Mouse (Mus musculus) MEL (cell line): ENCODE results near the gene Pou3f1. TPM values are rescaled to one million over a fixed set of nuclear protein-coding genes. Genes with fewer than 3 reads are reported as not detected.

ENCODE experiments used
- DNase-seq: peaks from one replicate; pipeline ENCODE4 v3.0.0; 2011; ENCODE audit warnings: low read depth, low spot score
- H3K27ac ChIP-seq: 2 replicates; pipeline ENCODE4 v1.5.1; 2012; ENCODE audit warnings: low read depth, mild to moderate bottlenecking, control low read depth, low read length, moderate library complexity; ENCODE audit not compliant: control insufficient read depth
- H3K27me3 ChIP-seq, 2 experiments: fragments of 150-350 bp in 1 of 2; sonication (generic) in 1 of 2; 2 replicates each; pipeline ENCODE4 v1.6.1; 2012; ENCODE audit warnings: low read length in 2 of 2, mild to moderate bottlenecking in 2 of 2, improper control_type of control experiment in 1 of 2, moderate library complexity in 1 of 2; ENCODE audit not compliant: insufficient read depth in 2 of 2, control insufficient read depth in 1 of 2
- H3K36me3 ChIP-seq, 2 experiments: 2 replicates each; pipeline ENCODE4 v1.6.1; 2012 to 2014; ENCODE audit warnings: low read length in 2 of 2, improper control_type of control experiment in 1 of 2, inconsistent platforms in 1 of 2, mild to moderate bottlenecking in 1 of 2; ENCODE audit not compliant: insufficient read depth in 2 of 2, control insufficient read depth in 1 of 2
- H3K4me1 ChIP-seq, 2 experiments: fragments of 150-350 bp in 1 of 2; sonication (generic) in 1 of 2; 2 replicates each; pipeline ENCODE4 v1.6.1; 2012; ENCODE audit warnings: low read length in 2 of 2, improper control_type of control experiment in 1 of 2, mild to moderate bottlenecking in 1 of 2; ENCODE audit not compliant: insufficient read depth in 2 of 2, control insufficient read depth in 1 of 2
- H3K4me3 ChIP-seq, 2 experiments: fragments of 150-350 bp in 1 of 2; sonication (generic) in 1 of 2; 2 replicates each; pipeline ENCODE4 v1.5.1; 2012; ENCODE audit warnings: low read depth in 2 of 2, low read length in 2 of 2, mild to moderate bottlenecking in 2 of 2, moderate library complexity in 2 of 2, control low read depth in 1 of 2, improper control_type of control experiment in 1 of 2; ENCODE audit not compliant: control insufficient read depth in 1 of 2, insufficient read depth in 1 of 2
- H3K79me2 ChIP-seq: 2 replicates; pipeline ENCODE4 v1.6.1; 2012; ENCODE audit warnings: mild to moderate bottlenecking, low read length, moderate library complexity; ENCODE audit not compliant: control insufficient read depth, poor library complexity, insufficient read depth
- H3K9ac ChIP-seq: 2 replicates; pipeline ENCODE4 v1.6.1; 2012; ENCODE audit warnings: low read depth, mild to moderate bottlenecking, control low read depth, low read length, moderate library complexity; ENCODE audit not compliant: control insufficient read depth, poor library complexity, severe bottlenecking
- H3K9me3 ChIP-seq: fragments of 150-350 bp; sonication (generic); replicated peaks from 2 replicates; pipeline ENCODE4 v1.6.1; 2012; ENCODE audit warnings: mild to moderate bottlenecking, low read length, improper control_type of control experiment, moderate library complexity; ENCODE audit not compliant: insufficient read depth
- BHLHE40 ChIP-seq: IDR thresholded peaks from 2 replicates; pipeline ENCODE4 v1.6.1; 2012; ENCODE audit warnings: low read depth, mild to moderate bottlenecking, inconsistent platforms, low read length, improper control_type of control experiment, borderline replicate concordance
- CHD1 ChIP-seq: IDR thresholded peaks from 2 replicates; pipeline ENCODE4 v1.6.1; 2012; ENCODE audit warnings: low read depth, mild to moderate bottlenecking, inconsistent platforms, low read length, improper control_type of control experiment
- CHD2 ChIP-seq: IDR thresholded peaks from 2 replicates; pipeline ENCODE4 v1.6.1; 2011; ENCODE audit warnings: low read length, improper control_type of control experiment
- CTCF ChIP-seq, 3 experiments: IDR thresholded peaks in 2 of 3; conservative IDR thresholded peaks in 1 of 3; 2 replicates each; pipeline ENCODE4 v1.5.1; 2011 to 2012; ENCODE audit warnings: low read length in 3 of 3, low read depth in 2 of 3, mild to moderate bottlenecking in 2 of 3, improper control_type of control experiment in 1 of 3, inconsistent platforms in 1 of 3, mixed read lengths in 1 of 3, moderate library complexity in 1 of 3; ENCODE audit not compliant: control insufficient read depth in 1 of 3, insufficient read depth in 1 of 3, poor library complexity in 1 of 3, severe bottlenecking in 1 of 3
- ELF1 ChIP-seq: IDR thresholded peaks from 2 replicates; pipeline ENCODE4 v1.6.1; 2014; ENCODE audit warnings: low read depth, mild to moderate bottlenecking, inconsistent platforms, low read length, improper control_type of control experiment, moderate library complexity
- EP300 ChIP-seq, 2 experiments: IDR thresholded peaks; 2 replicates each; pipeline ENCODE4 v1.6.1; 2011; ENCODE audit warnings: improper control_type of control experiment in 2 of 2, low read length in 2 of 2, low read depth in 1 of 2, mild to moderate bottlenecking in 1 of 2
- ETS1 ChIP-seq: IDR thresholded peaks from 2 replicates; pipeline ENCODE4 v1.6.1; 2012; ENCODE audit warnings: low read depth, mild to moderate bottlenecking, inconsistent platforms, low read length, improper control_type of control experiment, moderate library complexity
- GABPA ChIP-seq: IDR thresholded peaks from 2 replicates; pipeline ENCODE4 v1.6.1; 2012; ENCODE audit warnings: low read depth, mild to moderate bottlenecking, inconsistent platforms, low read length, improper control_type of control experiment, moderate library complexity
- HCFC1 ChIP-seq: IDR thresholded peaks from 2 replicates; pipeline ENCODE4 v1.6.1; 2012; ENCODE audit warnings: low read depth, mild to moderate bottlenecking, inconsistent platforms, low read length, improper control_type of control experiment, moderate library complexity
- JUND ChIP-seq: IDR thresholded peaks from 2 replicates; pipeline ENCODE4 v1.6.1; 2011; ENCODE audit warnings: low read depth, mild to moderate bottlenecking, improper control_type of control experiment, low read length
- KAT2A ChIP-seq: conservative IDR thresholded peaks from 2 replicates; pipeline ENCODE4 v1.6.1; 2012; ENCODE audit warnings: low read depth, low read length, improper control_type of control experiment, inconsistent platforms
- MAFK ChIP-seq: IDR thresholded peaks from 2 replicates; pipeline ENCODE4 v1.6.1; 2011; ENCODE audit warnings: low read depth, mild to moderate bottlenecking, low read length, improper control_type of control experiment, borderline replicate concordance
- MAX ChIP-seq: IDR thresholded peaks from 2 replicates; pipeline ENCODE4 v1.6.1; 2011; ENCODE audit warnings: low read length, improper control_type of control experiment
- MAZ ChIP-seq: IDR thresholded peaks from 2 replicates; pipeline ENCODE4 v1.6.1; 2012; ENCODE audit warnings: low read depth, mild to moderate bottlenecking, inconsistent platforms, low read length, improper control_type of control experiment
- MEF2A ChIP-seq: IDR thresholded peaks from 2 replicates; pipeline ENCODE4 v1.6.1; 2014; ENCODE audit warnings: low read depth, mild to moderate bottlenecking, inconsistent platforms, low read length, improper control_type of control experiment; ENCODE audit not compliant: poor library complexity, insufficient replicate concordance, severe bottlenecking; ENCODE audit errors: extremely low read depth
- MYB ChIP-seq: IDR thresholded peaks from 2 replicates; pipeline ENCODE4 v1.6.1; 2011; ENCODE audit warnings: mild to moderate bottlenecking, low read depth, low read length, improper control_type of control experiment
- NRF1 ChIP-seq: IDR thresholded peaks from 2 replicates; pipeline ENCODE4 v1.6.1; 2014; ENCODE audit warnings: low read depth, mild to moderate bottlenecking, inconsistent platforms, low read length, improper control_type of control experiment, moderate library complexity; ENCODE audit not compliant: poor library complexity, insufficient read depth, severe bottlenecking
- POLR2A ChIP-seq, 2 experiments: IDR thresholded peaks; 2 replicates each; pipeline ENCODE4 v1.6.1; 2011 to 2012; ENCODE audit warnings: low read length in 2 of 2, mild to moderate bottlenecking in 2 of 2, control low read depth in 1 of 2, improper control_type of control experiment in 1 of 2, low read depth in 1 of 2, moderate library complexity in 1 of 2; ENCODE audit not compliant: control insufficient read depth in 1 of 2, insufficient read depth in 1 of 2, poor library complexity in 1 of 2
- POLR2AphosphoS2 ChIP-seq: IDR thresholded peaks from 2 replicates; pipeline ENCODE4 v1.6.1; 2011; ENCODE audit warnings: low read length, improper control_type of control experiment
- POLR2AphosphoS5 ChIP-seq: IDR thresholded peaks from 2 replicates; pipeline ENCODE4 v1.6.1; 2012; ENCODE audit warnings: low read depth, borderline replicate concordance, mild to moderate bottlenecking, inconsistent platforms, low read length, moderate library complexity, mixed read lengths
- RAD21 ChIP-seq: IDR thresholded peaks from 2 replicates; pipeline ENCODE4 v1.6.1; 2011; ENCODE audit warnings: mild to moderate bottlenecking, low read depth, low read length, improper control_type of control experiment
- RCOR1 ChIP-seq: IDR thresholded peaks from 2 replicates; pipeline ENCODE4 v1.6.1; 2012; ENCODE audit warnings: low read depth, mild to moderate bottlenecking, inconsistent platforms, low read length, improper control_type of control experiment
- SIN3A ChIP-seq: IDR thresholded peaks from 2 replicates; pipeline ENCODE4 v1.6.1; 2012; ENCODE audit warnings: low read length, improper control_type of control experiment, inconsistent platforms
- SMC3 ChIP-seq: IDR thresholded peaks from 2 replicates; pipeline ENCODE4 v1.6.1; 2011; ENCODE audit warnings: low read depth, low read length, improper control_type of control experiment
- TAL1 ChIP-seq: IDR thresholded peaks from 2 replicates; pipeline ENCODE4 v1.6.1; 2012; ENCODE audit warnings: mild to moderate bottlenecking, inconsistent platforms, low read length, moderate library complexity, mixed read lengths
- TBP ChIP-seq: IDR thresholded peaks from 2 replicates; pipeline ENCODE4 v1.8.0; 2011; ENCODE audit warnings: low read depth, low read length, improper control_type of control experiment
- TCF12 ChIP-seq: IDR thresholded peaks from 2 replicates; pipeline ENCODE4 v1.6.1; 2014; ENCODE audit warnings: low read depth, mild to moderate bottlenecking, inconsistent platforms, low read length, improper control_type of control experiment, moderate library complexity
- UBTF ChIP-seq: IDR thresholded peaks from 2 replicates; pipeline ENCODE4 v1.6.1; 2012; ENCODE audit warnings: low read depth, mild to moderate bottlenecking, inconsistent platforms, low read length, improper control_type of control experiment, moderate library complexity, borderline replicate concordance; ENCODE audit not compliant: insufficient read depth
- USF1 ChIP-seq: IDR thresholded peaks from 2 replicates; pipeline ENCODE4 v1.6.1; 2014; ENCODE audit warnings: low read depth, mild to moderate bottlenecking, inconsistent platforms, low read length, improper control_type of control experiment, moderate library complexity
- USF2 ChIP-seq, 2 experiments: IDR thresholded peaks; 2 replicates each; pipeline ENCODE4 v1.6.1; 2011 to 2012; ENCODE audit warnings: improper control_type of control experiment in 2 of 2, low read length in 2 of 2, borderline replicate concordance in 1 of 2, inconsistent platforms in 1 of 2, low read depth in 1 of 2, mild to moderate bottlenecking in 1 of 2; ENCODE audit not compliant: insufficient read depth in 1 of 2
- ZC3H11A ChIP-seq: IDR thresholded peaks from 2 replicates; pipeline ENCODE4 v1.6.1; 2012; ENCODE audit warnings: low read depth, mild to moderate bottlenecking, inconsistent platforms, low read length, improper control_type of control experiment
- ZKSCAN1 ChIP-seq: IDR thresholded peaks from 2 replicates; pipeline ENCODE4 v1.6.1; 2012; ENCODE audit warnings: low read depth, mild to moderate bottlenecking, inconsistent platforms, low read length, improper control_type of control experiment, moderate library complexity
- ZMIZ1 ChIP-seq: IDR thresholded peaks from 2 replicates; pipeline ENCODE4 v1.6.1; 2012; ENCODE audit warnings: low read depth, mild to moderate bottlenecking, inconsistent platforms, low read length, improper control_type of control experiment, moderate library complexity
- ZNF384 ChIP-seq: IDR thresholded peaks from 2 replicates; pipeline ENCODE4 v1.6.1; 2012; ENCODE audit warnings: low read depth, mild to moderate bottlenecking, inconsistent platforms, low read length, improper control_type of control experiment
- polyA plus RNA-seq, 2 experiments: library from polyadenylated mRNA; stranded (reverse) in 1 of 2; unstranded in 1 of 2; fragments of >175 nt in 1 of 2; fragments of >200 nt in 1 of 2; gene quantifications; 2 replicates each; pipeline versions ENCODE4 v1.2.1 to v1.2.4; 2012; ENCODE audit warnings: low replicate concordance in 2 of 2, low read depth in 1 of 2; ENCODE audit not compliant: insufficient read length in 2 of 2, insufficient read depth in 1 of 2, missing spikeins in 1 of 2
- total RNA-seq: library from RNA; depleted of rRNA; stranded (reverse); fragments of 300-350 nt; gene quantifications from 2 replicates; pipeline ENCODE4 v1.2.3, GENCODE M21; 2012

The Pou3f1 gene
- total and polyA plus RNA-seq, 3 experiments: not detected

DNA sequence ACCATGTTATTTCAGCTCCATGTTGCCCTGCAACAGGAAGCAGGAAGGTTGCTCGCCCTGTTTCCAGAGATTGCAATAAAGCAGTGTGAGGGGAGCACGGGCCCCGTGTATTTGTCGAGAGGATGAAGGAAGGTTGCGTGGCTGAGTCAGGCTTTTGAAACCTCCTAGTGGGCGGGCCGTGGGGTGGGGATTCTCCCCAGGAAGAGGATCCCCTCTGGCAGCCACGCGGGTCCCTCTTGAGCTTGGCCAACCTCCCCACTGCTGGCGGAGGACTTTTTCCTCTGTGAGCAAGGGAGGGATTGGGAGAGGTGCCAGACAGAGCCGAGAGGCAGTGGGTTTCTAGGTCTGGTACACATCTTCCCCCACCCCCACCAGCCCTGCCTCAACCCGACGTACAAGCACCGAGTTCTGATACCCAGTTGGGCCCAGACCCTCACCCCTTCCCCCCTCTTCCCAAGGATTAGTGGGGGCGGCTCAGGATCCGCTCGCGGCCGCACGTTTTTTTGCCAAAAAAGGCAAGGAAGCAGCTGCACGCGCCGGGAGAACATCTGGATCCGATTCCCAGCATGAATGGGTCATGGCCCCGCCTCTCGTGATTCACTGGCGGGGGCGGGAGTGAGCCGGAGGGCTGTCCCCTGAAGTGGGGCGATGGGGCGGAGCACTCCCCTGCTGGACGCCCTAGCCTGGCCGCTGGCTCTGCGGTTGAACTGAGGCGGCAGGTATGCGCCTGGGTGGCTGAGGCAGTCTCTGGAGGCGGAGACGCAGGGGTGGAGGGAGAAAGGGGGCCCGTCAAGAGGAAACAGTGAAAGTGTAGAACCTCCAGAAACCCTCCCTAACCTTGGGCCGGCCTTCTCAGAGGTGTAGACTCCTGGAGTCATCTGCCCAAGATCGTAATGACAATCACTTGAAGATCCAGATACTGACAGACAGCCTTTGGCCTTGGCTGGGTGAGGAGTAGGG, 52.2 kb downstream of the Pou3f1 start:
- H3K9me3 ChIP-seq: no peaks in the 10 kb centered on the region
- peak overlapping the region; percentile 67 for H3K9ac ChIP-seq
- H3K27me3 ChIP-seq: no peaks in the 10 kb centered on the region
- peak overlapping the region; percentile 44 for H3K27ac ChIP-seq
- H3K4me1 ChIP-seq: peaks cover 3 to 29% of the 10 kb centered on the region in 2 experiments; a peak in 3 of 4 replicates
- peaks cover 0 to 17% of the 10 kb centered on the region in 2 experiments; a peak in 2 of 4 replicates for H3K36me3 ChIP-seq
- peak overlapping the region; percentile 63 to 77 for H3K4me3 ChIP-seq
- no peaks in the 10 kb centered on the region; the same call in 1 of the 2 replicates for H3K79me2 ChIP-seq
- DNase-seq: peak; percentile 93
- TF ChIP-seq KAT2A: no peak
- TF ChIP-seq ZKSCAN1: no peak
- peak in 1 of 2 experiments; percentile 77; a peak in 1 of 4 replicates for TF ChIP-seq POLR2A (IDR thresholded peaks at IDR 0.05; ENCODE audit: control insufficient read depth in 1 of 2, insufficient read depth in 1 of 2, low read depth in 1 of 2, low read length in 2 of 2, poor library complexity in 1 of 2)
- TF ChIP-seq UBTF: no peak
- TF ChIP-seq MAZ: peak; percentile 79; the same call in 1 of the 2 replicates
- no peak for TF ChIP-seq JUND
- TF ChIP-seq ZNF384: no peak
- no peak for TF ChIP-seq POLR2AphosphoS5
- TF ChIP-seq RAD21: no peak
- peak; percentile 14; the same call in 1 of the 2 replicates for TF ChIP-seq ETS1
- TF ChIP-seq ZC3H11A: no peak
- TF ChIP-seq BHLHE40: 0 out of 2 replicates have a peak, but pooled peaks have one; percentile 43
- TF ChIP-seq HCFC1: no peak
- TF ChIP-seq TAL1: no peak
- TF ChIP-seq EP300 (IDR thresholded peaks at IDR 0.05; ENCODE audit: low read depth in 1 of 2, low read length in 2 of 2): no peak
- peak; percentile 54 for TF ChIP-seq SIN3A
- TF ChIP-seq GABPA: no peak
- 0 out of 2 replicates have a peak, but pooled peaks have one; percentile 29 for TF ChIP-seq NRF1
- TF ChIP-seq POLR2AphosphoS2: peak; percentile 78
- TF ChIP-seq MAX: no peak
- no peak for TF ChIP-seq CHD1
- TF ChIP-seq SMC3: no peak
- TF ChIP-seq ELF1: 0 out of 2 replicates have a peak, but pooled peaks have one; percentile 9
- no peak for TF ChIP-seq RCOR1
- TF ChIP-seq MAFK: no peak
- no peak for TF ChIP-seq CHD2
- 0 out of 2 replicates have a peak, but pooled peaks have one; percentile 27 for TF ChIP-seq ZMIZ1
- TF ChIP-seq CTCF (IDR thresholded peaks at IDR 0.05 in 2 of 3, conservative IDR thresholded peaks at IDR 0.05 in 1 of 3; ENCODE audit: control insufficient read depth in 1 of 3, insufficient read depth in 1 of 3, low read depth in 2 of 3, low read length in 3 of 3, poor library complexity in 1 of 3, severe bottlenecking in 1 of 3): no peak
- no peak for TF ChIP-seq MYB
- no peak for TF ChIP-seq MEF2A
- peak; percentile 39; the same call in 1 of the 2 replicates for TF ChIP-seq TBP
- no peak for TF ChIP-seq USF1
- TF ChIP-seq USF2 (IDR thresholded peaks at IDR 0.05; ENCODE audit: borderline replicate concordance in 1 of 2, insufficient read depth in 1 of 2, low read depth in 1 of 2, low read length in 2 of 2): no peak
- TF ChIP-seq TCF12: peak; percentile 59; the same call in 1 of the 2 replicates
